Mouse (Mus musculus) liver, embryonic 11.5 days (tissue): ENCODE data around the gene Ptges2. TPM values are rescaled to one million over a fixed set of nuclear protein-coding genes. Genes with fewer than 3 reads are reported as not detected.
A peak's percentile ranks its signal among the peaks of the same experiment; 100 is the strongest.
"Not testable (repeated sequence)": the region's sequence is repeated elsewhere in the genome, so short reads cannot be mapped to it uniquely, and the experiment has no call there.

Experiments
- ATAC-seq: fragments of 200-750 bp; cut with Nextera tagmentation; replicated peaks from 2 replicates; pipeline ENCODE4 v1.8.0; 2017; ENCODE audit warnings: moderate number of reproducible peaks, mild to moderate bottlenecking, moderate TSS enrichment, moderate library complexity; ENCODE audit not compliant: low FRiP score
- DNase-seq: peaks from one replicate; pipeline ENCODE4 v3.0.0-alpha.2; 2017; ENCODE audit warnings: low spot score
- H3K27ac ChIP-seq: fragments of 300-500 bp; sonication (generic); 2 replicates; pipeline ENCODE4 v1.5.1; 2014; ENCODE audit warnings: mild to moderate bottlenecking, low read depth, low read length, control low read depth
- H3K27me3 ChIP-seq: fragments of 300-500 bp; sonication (generic); replicated peaks from 2 replicates; pipeline ENCODE4 v1.6.1; 2014; ENCODE audit warnings: low read length, mixed read lengths; ENCODE audit not compliant: control insufficient read depth, insufficient read depth
- H3K36me3 ChIP-seq: fragments of 300-500 bp; sonication (generic); 2 replicates; pipeline ENCODE4 v1.6.1; 2014; ENCODE audit warnings: mild to moderate bottlenecking, low read length, moderate library complexity, mixed read lengths; ENCODE audit not compliant: control insufficient read depth, insufficient read depth
- H3K4me1 ChIP-seq: fragments of 300-500 bp; sonication (generic); replicated peaks from 2 replicates; pipeline ENCODE4 v1.6.1; 2014; ENCODE audit warnings: low read length, mixed read lengths; ENCODE audit not compliant: control insufficient read depth, insufficient read depth
- H3K4me2 ChIP-seq: fragments of 300-500 bp; sonication (generic); 2 replicates; pipeline ENCODE4 v1.6.1; 2014; ENCODE audit warnings: mild to moderate bottlenecking, control low read depth, moderate library complexity
- H3K4me3 ChIP-seq: fragments of 300-500 bp; sonication (generic); 2 replicates; pipeline ENCODE4 v1.5.1; 2014; ENCODE audit warnings: low read depth, low read length, control low read depth
- H3K9ac ChIP-seq: fragments of 300-500 bp; sonication (generic); 2 replicates; pipeline ENCODE4 v1.6.1; 2014; ENCODE audit warnings: low read depth, low read length, control low read depth
- H3K9me3 ChIP-seq: fragments of 300-500 bp; sonication (generic); 2 replicates; pipeline ENCODE4 v1.6.1; 2016; ENCODE audit warnings: low read length, inconsistent platforms, mixed read lengths; ENCODE audit not compliant: control insufficient read depth
- WGBS: fragments of 180-500 bp; shearing (Covaris S2); extraction: QIAGEN DNeasy Blood & Tissue Kit; methylation state at CpG from one replicate; pipeline ENCODE4 v1.1.7; 2014; 5-methylcytosine and 5-hydroxymethylcytosine counted together
- polyA plus RNA-seq: library from polyadenylated mRNA; unstranded; fragments of >200 nt; fragmentation: Nextera tagmentation; extraction: Ambion mirVana; gene quantifications from 2 replicates; pipeline ENCODE4 v1.2.1, GENCODE M21; 2014

Gene Ptges2
- polyA plus RNA-seq, 1 experiment from 2014 or later, result 23.0 TPM

DNA sequence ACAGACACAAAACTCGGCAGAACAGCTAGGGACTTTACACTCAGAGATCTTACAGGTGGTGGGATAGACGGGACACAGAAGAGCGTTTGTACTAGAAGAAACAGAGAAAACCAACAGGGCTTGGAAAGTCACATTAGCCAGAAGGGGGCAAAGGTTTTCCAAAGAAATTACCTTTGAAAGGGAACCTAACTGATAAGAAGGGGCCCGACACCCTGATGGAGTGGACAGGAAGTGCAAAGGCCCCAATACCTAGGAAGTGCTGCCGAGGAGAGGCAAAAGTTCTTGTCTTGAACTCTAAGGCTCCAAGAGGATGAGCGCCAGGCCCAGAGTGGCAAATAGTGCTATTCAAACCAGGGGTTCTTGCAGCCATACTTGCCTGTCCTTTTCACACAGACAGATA is 41.9 kb upstream of the Ptges2 start:
- H3K36me3 ChIP-seq, result no peaks in the 10 kb centered on the region
- peaks cover 34% of the 10 kb centered on the region for H3K27me3 ChIP-seq
- no peak overlapping the region for H3K27ac ChIP-seq
- no peak overlapping the region for H3K4me3 ChIP-seq
- H3K9ac ChIP-seq, result no peak overlapping the region
- ATAC-seq (no peak), DNase-seq (no peak)
- WGBS, result 41% methylated on average over 6 of the region's 6 CpGs
- peak overlapping the region; percentile 98 for H3K4me2 ChIP-seq
- peaks cover 17% of the 10 kb centered on the region for H3K4me1 ChIP-seq
- H3K9me3 ChIP-seq, result no peaks in the 10 kb centered on the region

DNA sequence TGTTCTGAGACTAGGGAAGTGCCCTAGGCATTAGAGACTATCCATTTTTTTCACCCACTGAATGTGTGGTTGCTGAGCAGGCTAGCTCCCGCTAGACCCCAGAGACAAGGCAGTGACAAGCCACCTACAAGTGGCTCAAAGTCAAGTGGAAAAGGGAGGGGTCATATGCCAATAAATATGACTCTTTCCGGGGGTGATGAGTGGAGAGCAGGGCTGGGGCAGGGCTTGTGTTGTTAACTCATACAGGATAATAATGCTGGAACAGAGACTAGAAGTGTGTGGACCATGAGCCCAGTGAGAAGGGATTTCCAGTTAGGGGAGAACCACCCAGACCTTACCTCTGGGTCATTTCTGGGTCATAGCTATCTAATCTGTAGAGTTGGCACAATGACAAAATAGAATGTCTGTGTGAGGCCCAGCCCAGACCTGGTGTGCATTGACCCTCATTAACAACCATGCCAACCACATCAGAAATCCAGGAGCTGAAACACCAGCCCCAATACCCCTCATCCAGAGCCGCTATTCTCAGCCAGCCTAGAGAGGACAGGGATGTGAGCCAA is 41.3 kb upstream of the Ptges2 start:
- no peak for DNase-seq
- Histone ChIP-seq H3K27me3 (peaks cover 32% of the 10 kb centered on the region), H3K9ac (no peak overlapping the region), H3K4me2 (no peak overlapping the region), H3K4me3 (no peak overlapping the region), H3K27ac (no peak overlapping the region), H3K4me1 (peaks cover 17% of the 10 kb centered on the region), H3K36me3 (no peaks in the 10 kb centered on the region), H3K9me3 (no peaks in the 10 kb centered on the region)
- WGBS, result 75% methylated on average over 3 of the region's 3 CpGs
- no peak for ATAC-seq

DNA sequence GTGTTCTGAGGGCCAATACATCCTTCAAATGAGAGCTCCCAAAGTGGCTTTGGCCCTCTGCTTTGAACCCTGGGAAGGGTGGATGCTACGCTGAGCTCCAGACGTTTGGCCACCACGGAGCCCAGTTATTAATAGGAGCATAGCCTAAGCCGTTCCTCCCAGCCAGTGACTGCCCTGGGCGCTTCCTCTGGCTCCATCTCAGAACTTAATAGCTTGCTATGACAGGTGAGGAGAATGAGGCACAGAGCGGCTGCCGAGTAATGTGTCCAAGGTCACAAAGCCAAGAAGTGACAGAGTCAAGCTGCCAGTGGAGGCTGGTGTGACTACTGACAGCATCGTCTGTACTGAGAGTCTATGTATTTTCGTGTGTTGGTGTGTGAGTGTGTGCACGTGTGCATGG is 39.5 kb upstream of the Ptges2 start:
- no peaks in the 10 kb centered on the region for H3K9me3 ChIP-seq
- H3K27me3 ChIP-seq, result peaks cover 18% of the 10 kb centered on the region
- no peak overlapping the region for H3K4me2 ChIP-seq
- DNase-seq, result no peak
- H3K27ac ChIP-seq, result no peak overlapping the region
- WGBS, result 75% methylated on average over 10 of the region's 10 CpGs
- no peak overlapping the region for H3K9ac ChIP-seq
- peaks cover 23% of the 10 kb centered on the region for H3K4me1 ChIP-seq
- no peak overlapping the region for H3K4me3 ChIP-seq
- no peak for ATAC-seq
- no peaks in the 10 kb centered on the region for H3K36me3 ChIP-seq

DNA sequence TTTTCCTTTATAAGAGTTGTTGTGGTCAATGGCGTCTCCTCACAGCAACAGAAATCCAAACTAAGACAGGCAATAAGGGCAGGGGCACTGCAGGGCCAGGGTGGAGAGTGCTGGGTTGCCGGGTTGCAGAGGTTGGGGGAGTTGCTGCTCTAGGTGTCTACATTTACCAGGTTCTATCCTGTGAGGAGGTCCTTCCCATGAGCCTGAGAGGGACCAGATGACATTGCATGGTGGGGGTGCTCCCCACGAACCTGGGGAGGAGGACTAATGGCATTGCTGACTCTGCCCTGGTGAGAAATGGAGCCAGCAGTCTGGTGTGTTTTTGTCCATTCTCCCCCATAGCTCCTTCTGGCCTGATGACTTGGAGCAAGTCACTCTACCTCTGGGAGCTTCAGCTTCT is 38.0 kb upstream of the Ptges2 start:
- no peak overlapping the region for H3K4me3 ChIP-seq
- H3K27ac ChIP-seq, result no peak overlapping the region
- peaks cover 20% of the 10 kb centered on the region for H3K4me1 ChIP-seq
- no peaks in the 10 kb centered on the region for H3K9me3 ChIP-seq
- peaks cover 3% of the 10 kb centered on the region for H3K27me3 ChIP-seq
- WGBS, result 65% methylated on average over 3 of the region's 3 CpGs
- no peaks in the 10 kb centered on the region for H3K36me3 ChIP-seq
- ATAC-seq (no peak), DNase-seq (no peak)
- no peak overlapping the region for H3K9ac ChIP-seq
- H3K4me2 ChIP-seq, result no peak overlapping the region

DNA sequence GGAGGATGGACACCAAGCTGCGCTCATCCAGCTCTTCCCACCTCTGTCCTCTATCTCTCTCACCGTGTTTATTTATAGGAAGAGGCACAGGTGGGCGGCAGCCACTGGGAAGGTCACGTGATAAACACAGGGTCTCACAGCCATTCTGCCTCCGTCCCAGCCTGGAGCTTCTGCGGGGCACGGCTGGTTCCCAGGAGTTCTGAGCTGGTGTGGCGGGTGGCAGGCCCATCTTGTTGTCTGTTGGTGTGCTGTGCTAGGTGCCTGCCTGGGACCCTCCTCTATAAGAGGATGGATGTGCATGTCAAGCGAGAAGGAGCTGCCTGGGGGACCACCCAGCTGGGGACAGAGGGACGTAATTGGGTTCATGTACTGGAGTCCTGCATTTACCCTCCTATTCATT is 37.3 kb upstream of the Ptges2 start:
- no peak overlapping the region for H3K9ac ChIP-seq
- no peak overlapping the region for H3K27ac ChIP-seq
- H3K36me3 ChIP-seq, result no peaks in the 10 kb centered on the region
- H3K4me3 ChIP-seq, result no peak overlapping the region
- H3K9me3 ChIP-seq, result no peaks in the 10 kb centered on the region
- no peaks in the 10 kb centered on the region for H3K27me3 ChIP-seq
- ATAC-seq (no peak), DNase-seq (no peak)
- H3K4me2 ChIP-seq, result no peak overlapping the region
- 54% methylated on average over 10 of the region's 10 CpGs for WGBS
- peaks cover 16% of the 10 kb centered on the region for H3K4me1 ChIP-seq

DNA sequence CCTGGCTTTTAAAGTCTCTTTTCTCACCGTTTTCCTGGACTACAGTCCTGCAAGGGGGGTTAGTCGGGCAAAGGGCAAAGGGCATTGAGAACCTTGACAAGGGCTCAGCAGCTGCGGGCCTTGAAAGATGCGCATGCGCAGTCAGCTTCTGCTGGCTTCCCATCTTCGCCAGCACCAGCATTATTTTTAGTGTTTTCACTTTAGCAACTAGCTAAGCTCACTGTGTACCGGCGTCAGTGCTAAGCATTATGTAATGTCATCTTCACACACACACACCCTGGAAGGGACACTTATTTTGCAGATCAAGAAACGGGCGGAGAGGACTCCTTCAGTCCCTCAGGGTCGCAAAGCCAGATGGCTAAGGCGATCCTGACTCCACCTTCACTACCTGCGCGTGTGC is 35.0 kb upstream of the Ptges2 start:
- no peak; the same call in 1 of the 2 replicates for ATAC-seq
- no peaks in the 10 kb centered on the region for H3K27me3 ChIP-seq
- H3K4me2 ChIP-seq, result peak overlapping the region; percentile 95
- H3K36me3 ChIP-seq, result peaks cover 6% of the 10 kb centered on the region; the same call in 1 of the 2 replicates
- 10% methylated on average over 14 of the region's 14 CpGs for WGBS
- H3K4me3 ChIP-seq, result peak overlapping the region; percentile 62
- H3K4me1 ChIP-seq, result peaks cover 18% of the 10 kb centered on the region
- no peaks in the 10 kb centered on the region for H3K9me3 ChIP-seq
- peak overlapping the region; percentile 77 for H3K9ac ChIP-seq
- peak; percentile 77 for DNase-seq
- H3K27ac ChIP-seq, result peak overlapping the region; percentile 59; the same call in 1 of the 2 replicates

DNA sequence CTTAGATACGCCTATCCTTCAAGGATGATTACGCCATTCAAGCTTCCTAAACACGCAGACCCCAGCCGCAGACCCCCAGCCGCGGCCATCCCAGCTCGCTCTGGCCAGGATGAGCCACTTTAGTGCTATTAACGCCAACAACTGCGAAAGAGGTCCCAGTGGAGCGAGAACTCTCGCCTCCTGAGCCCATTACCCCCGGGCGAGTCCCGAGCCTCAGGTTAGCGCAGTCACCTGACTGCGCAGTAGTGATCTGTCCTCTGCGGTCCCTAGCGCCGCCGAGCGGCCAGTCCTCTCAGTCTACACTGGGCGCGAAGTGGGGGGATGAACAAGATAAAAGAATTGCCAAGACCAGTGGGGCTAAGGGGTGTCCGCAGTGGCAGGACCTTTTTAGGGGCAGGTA is 34.3 kb upstream of the Ptges2 start:
- H3K36me3 ChIP-seq, result peaks cover 7% of the 10 kb centered on the region; the same call in 1 of the 2 replicates
- ATAC-seq (peak; percentile 80), DNase-seq (peak; percentile 83)
- WGBS, result 1% methylated on average over 24 of the region's 24 CpGs
- H3K4me3 ChIP-seq, result peak overlapping the region; percentile 62
- H3K27ac ChIP-seq, result peak overlapping the region; percentile 59
- no peaks in the 10 kb centered on the region for H3K9me3 ChIP-seq
- H3K9ac ChIP-seq, result peak overlapping the region; percentile 77
- H3K4me1 ChIP-seq, result peaks cover 18% of the 10 kb centered on the region
- no peaks in the 10 kb centered on the region for H3K27me3 ChIP-seq
- peak overlapping the region; percentile 95 for H3K4me2 ChIP-seq

DNA sequence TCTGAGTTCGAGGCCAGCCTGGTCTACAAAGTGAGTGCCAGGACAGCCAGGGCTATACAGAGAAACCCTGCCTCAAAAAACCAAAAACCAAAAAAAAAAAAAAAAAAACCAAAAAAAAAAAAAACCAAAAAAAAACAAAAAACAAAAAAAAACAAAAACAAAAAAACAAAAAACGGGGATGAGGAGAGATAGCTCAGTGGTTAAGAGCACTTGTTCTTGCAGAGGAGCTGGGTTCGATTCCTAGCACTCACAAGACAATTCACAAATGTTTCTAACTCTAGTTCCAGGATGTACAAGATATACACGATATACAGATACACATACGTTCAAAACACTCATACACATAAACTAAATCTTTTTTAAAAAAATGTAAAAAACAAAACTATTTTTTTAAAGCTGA is 33.4 kb upstream of the Ptges2 start:
- Histone ChIP-seq H3K9ac (peak overlapping the region; percentile 90), H3K4me3 (peak overlapping the region; percentile 79), H3K4me1 (peaks cover 18% of the 10 kb centered on the region), H3K27ac (peak overlapping the region; percentile 93), H3K4me2 (peak overlapping the region; percentile 89), H3K36me3 (peaks cover 11% of the 10 kb centered on the region; the same call in 1 of the 2 replicates)
- not testable (repeated sequence) for H3K9me3 ChIP-seq, H3K27me3 ChIP-seq, ATAC-seq, DNase-seq
- WGBS, result 28% methylated on average over 5 of the region's 5 CpGs

DNA sequence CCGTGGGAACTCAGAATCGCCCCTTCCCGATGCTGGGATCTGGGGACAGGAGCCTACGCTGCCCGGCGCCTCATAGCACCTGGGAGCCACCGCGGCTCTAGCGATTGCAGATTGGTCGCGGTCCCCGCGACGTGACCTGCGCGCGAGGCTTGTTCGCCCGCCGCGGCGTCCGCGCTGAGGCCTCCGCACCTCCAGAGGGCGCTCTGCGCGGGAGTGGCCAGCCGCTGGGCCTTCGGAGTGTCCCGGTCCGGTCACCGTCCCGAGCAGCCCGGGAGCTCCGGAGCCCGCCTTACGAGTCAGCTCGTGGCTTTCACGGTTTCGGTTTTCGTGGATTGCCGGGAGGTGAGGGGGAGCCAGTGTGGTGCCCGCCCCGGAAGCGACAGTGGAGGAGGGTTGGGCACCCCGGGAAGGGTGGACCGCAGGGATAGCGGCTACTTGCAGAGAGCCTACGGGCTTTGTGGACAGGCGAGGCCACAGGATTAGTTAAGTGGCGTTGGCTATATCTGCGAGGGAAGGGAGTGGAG is 32.8 kb upstream of the Ptges2 start:
- 0% methylated on average over 53 of the region's 53 CpGs for WGBS
- DNase-seq (peak; percentile 90), ATAC-seq (peak; percentile 81)
- Histone ChIP-seq H3K36me3 (peaks cover 12% of the 10 kb centered on the region; the same call in 1 of the 2 replicates), H3K4me2 (peak overlapping the region; percentile 89), H3K27me3 (no peaks in the 10 kb centered on the region), H3K27ac (peak overlapping the region; percentile 93), H3K4me1 (peaks cover 18% of the 10 kb centered on the region), H3K9me3 (no peaks in the 10 kb centered on the region), H3K9ac (peak overlapping the region; percentile 90), H3K4me3 (peak overlapping the region; percentile 79)
